Mouse (Mus musculus): ENCODE data around the gene Ddx17. TPM values are rescaled to one million over a fixed set of nuclear protein-coding genes. Genes with fewer than 3 reads are reported as not detected.

Ddx17 gene
- polyA plus RNA-seq, 1 experiment = 414 TPM

- TF ChIP-seq POLR2A (IDR thresholded peaks at IDR 0.05; ENCODE audit: borderline replicate concordance, insufficient read depth, low read length) (no peak), CTCF (IDR thresholded peaks at IDR 0.05; ENCODE audit: borderline replicate concordance, insufficient read depth, low read depth, low read length) (no peak)
- H3K4me1 ChIP-seq (ENCODE audit: control insufficient read depth, insufficient read depth, low read length) = no peaks in the 10 kb centered on the region
- WGBS = 17% methylated on average over 15 of the region's 15 CpGs
- no peak for DNase-seq
- H3K27me3 ChIP-seq (ENCODE audit: control insufficient read depth, insufficient read depth, low read length) = no peaks in the 10 kb centered on the region
- H3K4me3 ChIP-seq (replicated peaks; ENCODE audit: insufficient read depth, low read depth, low read length) = no peak overlapping the region
- no peak overlapping the region for H3K27ac ChIP-seq (ENCODE audit: insufficient read depth, low read length)
These were observed 65.3 kb downstream of the Ddx17 start for GRCm38 (mm10) chr15:79481181-79481688.

Other genes with a start within 250 kb of the Ddx17 start
- 26.1 and 27.3 TPM in 2 replicates for gene Pla2g6, start 218.4 kb downstream of the Ddx17 start, polyA plus RNA-seq (2012; rRNA removed)
- gene Maff, start 200.1 kb downstream of the Ddx17 start, polyA plus RNA-seq (2012; rRNA removed) = 0.78 and 0.80 TPM in 2 replicates
- gene Tmem184b, start 143.2 kb downstream of the Ddx17 start, polyA plus RNA-seq (2012; rRNA removed) = 88.5 and 95.4 TPM in 2 replicates
- 110 and 122 TPM in 2 replicates for gene Csnk1e, start 91.2 kb downstream of the Ddx17 start, polyA plus RNA-seq (2012; rRNA removed)
- 0.82 and 1.5 TPM in 2 replicates for gene Kcnj4, start 41.5 kb downstream of the Ddx17 start, polyA plus RNA-seq (2012; rRNA removed)
- 1.7 and 2.5 TPM in 2 replicates for gene Kdelr3, start 30.3 kb downstream of the Ddx17 start, polyA plus RNA-seq (2012; rRNA removed)
- gene Dmc1, start 58.4 kb upstream of the Ddx17 start, polyA plus RNA-seq (2012; rRNA removed) = 1.2 and 1.4 TPM in 2 replicates
- 8.5 and 9.5 TPM in 2 replicates for gene Fam227a, start 112.2 kb upstream of the Ddx17 start, polyA plus RNA-seq (2012; rRNA removed)
- 30.3 and 32.3 TPM in 2 replicates for gene Cby1, start 112.5 kb upstream of the Ddx17 start, polyA plus RNA-seq (2012; rRNA removed)
- gene Tomm22, start 124.1 kb upstream of the Ddx17 start, polyA plus RNA-seq (2012; rRNA removed) = 99.9 and 106 TPM in 2 replicates
- 43.8 and 45.0 TPM in 2 replicates for gene Josd1, start 141.2 kb upstream of the Ddx17 start, polyA plus RNA-seq (2012; rRNA removed)
- gene Gtpbp1, start 144.1 kb upstream of the Ddx17 start, polyA plus RNA-seq (2012; rRNA removed) = 52.5 and 59.5 TPM in 2 replicates
- 42.7 and 45.2 TPM in 2 replicates for gene Sun2, start 195.8 kb upstream of the Ddx17 start, polyA plus RNA-seq (2012; rRNA removed)
- gene Dnal4, start 231.1 kb upstream of the Ddx17 start, polyA plus RNA-seq (2012; rRNA removed) = 55.1 and 56.7 TPM in 2 replicates